Mouse (Mus musculus): Measurements from ENCODE around the gene Sike1. TPM values are rescaled to one million over a fixed set of nuclear protein-coding genes. Genes with fewer than 3 reads are reported as not detected.
A peak's percentile ranks its signal among the peaks of the same experiment; 100 is the strongest.

The Sike1 gene
- total and polyA plus RNA-seq, 3 experiments = 15.7 to 27.0 TPM; not detected in 1

DNA sequence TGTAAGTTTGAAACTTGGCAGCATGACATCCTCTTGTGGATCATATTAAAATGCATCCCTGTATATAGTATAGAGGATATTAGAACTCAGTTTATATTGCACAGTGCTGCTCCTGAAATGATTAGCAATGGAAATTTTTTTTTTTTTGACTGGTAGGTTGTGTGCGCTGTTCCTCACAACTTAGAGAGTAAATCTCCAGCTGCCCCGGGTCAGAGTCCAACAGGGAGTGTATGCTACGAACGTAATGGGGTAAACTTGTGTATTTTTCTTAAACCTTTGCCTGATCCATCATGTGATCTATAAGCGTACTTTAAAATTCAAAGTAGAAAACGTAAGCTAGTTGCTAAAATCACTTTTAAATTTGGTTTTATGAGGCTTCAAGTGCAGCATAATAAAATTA, 44.8 kb downstream of the Sike1 start:
- Histone ChIP-seq H3K27ac (ENCODE audit: control insufficient read depth, low read depth, low read length) (0 out of 2 replicates have a peak overlapping the region, but pooled peaks have one; percentile 14), H3K4me3 (ENCODE audit: control insufficient read depth in 1 of 2, insufficient read depth in 1 of 2, low read depth in 2 of 2, low read length in 2 of 2) (no peak overlapping the region), H3K9me3 (replicated peaks; ENCODE audit: insufficient read depth, low read length) (no peaks in the 10 kb centered on the region), H3K27me3 (ENCODE audit: control insufficient read depth in 1 of 2, insufficient read depth in 2 of 2, low read length in 2 of 2) (no peaks in the 10 kb centered on the region), H3K9ac (ENCODE audit: control insufficient read depth, low read depth, low read length, poor library complexity, severe bottlenecking) (no peak overlapping the region), H3K36me3 (ENCODE audit: control insufficient read depth in 1 of 2, insufficient read depth in 2 of 2, low read length in 2 of 2) (peaks cover 33 to 55% of the 10 kb centered on the region in 2 experiments), H3K79me2 (ENCODE audit: control insufficient read depth, insufficient read depth, low read length, poor library complexity) (peaks cover 15% of the 10 kb centered on the region), H3K4me1 (ENCODE audit: control insufficient read depth in 1 of 2, insufficient read depth in 2 of 2, low read length in 2 of 2) (peaks cover 5 to 25% of the 10 kb centered on the region in 2 experiments; a peak in 3 of 4 replicates)
- DNase-seq (ENCODE audit: low read depth, low spot score) = no peak
- no peak for TF ChIP-seq NELFE (IDR thresholded peaks at IDR 0.05; ENCODE audit: low read depth, low read length)
- no peak for TF ChIP-seq CTCF (IDR thresholded peaks at IDR 0.05 in 2 of 3, conservative IDR thresholded peaks at IDR 0.05 in 1 of 3; ENCODE audit: control insufficient read depth in 1 of 3, insufficient read depth in 1 of 3, low read depth in 2 of 3, low read length in 3 of 3, poor library complexity in 1 of 3, severe bottlenecking in 1 of 3)
- TF ChIP-seq MYC (IDR thresholded peaks at IDR 0.05; ENCODE audit: low read depth, low read length) = no peak
- no peak for TF ChIP-seq UBTF (IDR thresholded peaks at IDR 0.05; ENCODE audit: borderline replicate concordance, insufficient read depth, low read depth, low read length)
- no peak for TF ChIP-seq POLR2AphosphoS2 (IDR thresholded peaks at IDR 0.05; ENCODE audit: low read length)
- no peak for TF ChIP-seq POLR2A (IDR thresholded peaks at IDR 0.05; ENCODE audit: control insufficient read depth in 1 of 2, insufficient read depth in 1 of 2, low read depth in 1 of 2, low read length in 2 of 2, poor library complexity in 1 of 2)
- no peak for TF ChIP-seq ZNF384 (IDR thresholded peaks at IDR 0.05; ENCODE audit: low read depth, low read length)
- no peak for TF ChIP-seq GABPA (IDR thresholded peaks at IDR 0.05; ENCODE audit: low read depth, low read length)
- no peak for TF ChIP-seq ELF1 (IDR thresholded peaks at IDR 0.05; ENCODE audit: low read depth, low read length)
- TF ChIP-seq MAZ (IDR thresholded peaks at IDR 0.05; ENCODE audit: low read depth, low read length) = no peak
- TF ChIP-seq MXI1 (IDR thresholded peaks at IDR 0.05; ENCODE audit: low read depth, low read length) = no peak
- TF ChIP-seq TAL1 (IDR thresholded peaks at IDR 0.05; ENCODE audit: low read length) = no peak
- TF ChIP-seq MYB (IDR thresholded peaks at IDR 0.05; ENCODE audit: low read depth, low read length) = no peak
- no peak for TF ChIP-seq ZKSCAN1 (IDR thresholded peaks at IDR 0.05; ENCODE audit: low read depth, low read length)
- TF ChIP-seq BHLHE40 (IDR thresholded peaks at IDR 0.05; ENCODE audit: borderline replicate concordance, low read depth, low read length) = no peak
- no peak for TF ChIP-seq KAT2A (conservative IDR thresholded peaks at IDR 0.05; ENCODE audit: low read depth, low read length)
- no peak for TF ChIP-seq MEF2A (IDR thresholded peaks at IDR 0.05; ENCODE audit: extremely low read depth, insufficient replicate concordance, low read depth, low read length, poor library complexity, severe bottlenecking)
- TF ChIP-seq GATA1 (IDR thresholded peaks at IDR 0.05; ENCODE audit: low read depth, low read length) = no peak
- TF ChIP-seq E2F4 (IDR thresholded peaks at IDR 0.05; ENCODE audit: borderline replicate concordance, low read depth, low read length) = no peak

DNA sequence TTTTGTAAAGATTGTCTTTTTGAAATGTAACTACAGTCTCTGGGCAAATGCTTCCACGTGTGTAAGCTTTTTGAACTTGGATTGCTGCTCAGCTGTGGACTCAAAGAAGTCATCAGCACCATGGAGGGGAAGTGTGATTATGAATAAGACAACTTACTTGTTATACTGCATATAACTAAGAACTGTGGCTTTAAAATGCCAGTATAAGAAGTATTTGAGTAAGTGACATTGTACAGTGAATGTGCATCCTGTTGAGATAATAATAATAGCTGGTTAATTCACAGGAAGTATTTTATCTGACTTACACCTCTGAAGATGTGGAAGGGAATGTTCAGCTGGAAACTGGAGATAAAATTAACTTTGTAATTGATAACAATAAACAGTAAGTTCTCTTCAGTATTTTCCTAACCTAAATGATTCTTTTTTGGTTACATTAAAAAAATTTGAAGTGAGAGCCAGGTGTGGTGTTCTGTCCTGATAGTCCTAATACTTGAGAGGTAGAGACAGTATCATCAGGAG, 45.4 kb downstream of the Sike1 start:
- TF ChIP-seq CHD2 (IDR thresholded peaks at IDR 0.05; ENCODE audit: low read length) = no peak
- no peak for TF ChIP-seq POLR2AphosphoS5 (IDR thresholded peaks at IDR 0.05; ENCODE audit: borderline replicate concordance, low read depth, low read length)
- no peak for TF ChIP-seq SMC3 (IDR thresholded peaks at IDR 0.05; ENCODE audit: low read depth, low read length)
- peak; percentile 55 for TF ChIP-seq TAL1 (IDR thresholded peaks at IDR 0.05; ENCODE audit: low read length)
- TF ChIP-seq SIN3A (IDR thresholded peaks at IDR 0.05; ENCODE audit: low read length) = peak; percentile 79
- TF ChIP-seq RCOR1 (IDR thresholded peaks at IDR 0.05; ENCODE audit: low read depth, low read length) = peak; percentile 63; the same call in 1 of the 2 replicates
- TF ChIP-seq ZNF384 (IDR thresholded peaks at IDR 0.05; ENCODE audit: low read depth, low read length) = 0 out of 2 replicates have a peak, but pooled peaks have one; percentile 44
- TF ChIP-seq EP300 (IDR thresholded peaks at IDR 0.05; ENCODE audit: low read depth in 1 of 2, low read length in 2 of 2) = peak; percentile 90 to 91
- no peak for TF ChIP-seq GABPA (IDR thresholded peaks at IDR 0.05; ENCODE audit: low read depth, low read length)
- TF ChIP-seq POLR2A (IDR thresholded peaks at IDR 0.05; ENCODE audit: control insufficient read depth in 1 of 2, insufficient read depth in 1 of 2, low read depth in 1 of 2, low read length in 2 of 2, poor library complexity in 1 of 2) = no peak
- TF ChIP-seq MXI1 (IDR thresholded peaks at IDR 0.05; ENCODE audit: low read depth, low read length) = peak; percentile 74
- no peak for TF ChIP-seq MAFK (IDR thresholded peaks at IDR 0.05; ENCODE audit: borderline replicate concordance, low read depth, low read length)
- peak; percentile 84 for TF ChIP-seq ETS1 (IDR thresholded peaks at IDR 0.05; ENCODE audit: low read depth, low read length)
- TF ChIP-seq HCFC1 (IDR thresholded peaks at IDR 0.05; ENCODE audit: low read depth, low read length) = 0 out of 2 replicates have a peak, but pooled peaks have one; percentile 11
- peak; percentile 91 for TF ChIP-seq GATA1 (IDR thresholded peaks at IDR 0.05; ENCODE audit: low read depth, low read length)
- TF ChIP-seq TCF12 (IDR thresholded peaks at IDR 0.05; ENCODE audit: low read depth, low read length) = peak; percentile 88
- no peak for TF ChIP-seq ZMIZ1 (IDR thresholded peaks at IDR 0.05; ENCODE audit: low read depth, low read length)
- Histone ChIP-seq H3K27me3 (ENCODE audit: control insufficient read depth in 1 of 2, insufficient read depth in 2 of 2, low read length in 2 of 2) (no peaks in the 10 kb centered on the region), H3K36me3 (ENCODE audit: control insufficient read depth in 1 of 2, insufficient read depth in 2 of 2, low read length in 2 of 2) (peaks cover 33 to 55% of the 10 kb centered on the region in 2 experiments), H3K79me2 (ENCODE audit: control insufficient read depth, insufficient read depth, low read length, poor library complexity) (peaks cover 11% of the 10 kb centered on the region), H3K27ac (ENCODE audit: control insufficient read depth, low read depth, low read length) (peak overlapping the region; percentile 76), H3K4me1 (ENCODE audit: control insufficient read depth in 1 of 2, insufficient read depth in 2 of 2, low read length in 2 of 2) (peaks cover 5 to 25% of the 10 kb centered on the region in 2 experiments; a peak in 3 of 4 replicates), H3K9me3 (replicated peaks; ENCODE audit: insufficient read depth, low read length) (no peaks in the 10 kb centered on the region), H3K9ac (ENCODE audit: control insufficient read depth, low read depth, low read length, poor library complexity, severe bottlenecking) (no peak overlapping the region), H3K4me3 (ENCODE audit: control insufficient read depth in 1 of 2, insufficient read depth in 1 of 2, low read depth in 2 of 2, low read length in 2 of 2) (no peak overlapping the region)
- DNase-seq (ENCODE audit: low read depth, low spot score) = peak; percentile 64

Measured in MEL (cell line).